Mouse (Mus musculus): ENCODE measurements around the gene Zfp658.

DNA sequence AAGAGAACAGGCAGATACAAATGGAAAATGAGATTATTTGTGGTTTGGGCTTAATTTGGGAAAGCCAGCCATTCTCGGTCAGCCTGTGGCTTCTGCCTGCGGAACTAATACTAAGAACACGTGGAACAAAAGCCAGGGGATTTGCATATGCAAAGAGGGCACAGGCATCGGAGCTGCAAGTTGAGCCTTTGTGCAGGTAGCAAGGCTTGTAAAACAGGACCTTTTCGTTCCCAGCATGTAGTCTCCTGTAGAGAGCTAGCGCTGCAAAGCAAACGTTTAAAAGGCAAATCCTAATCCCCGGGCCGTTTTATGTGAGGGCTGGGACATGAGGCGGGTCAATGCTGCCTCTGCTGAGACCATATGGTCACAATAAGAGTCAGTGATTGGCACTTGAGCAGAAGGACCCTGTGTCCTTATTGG lies 605 bp downstream of the Zfp658 start:
- TF ChIP-seq CTCF (IDR thresholded peaks at IDR 0.05; ENCODE audit: low read depth): no peak
- no peak for TF ChIP-seq EP300 (IDR thresholded peaks at IDR 0.05; ENCODE audit: low read depth)
